Mouse (Mus musculus): Measurements from ENCODE around the gene Arvcf.

GRCm38 (mm10) chr16:18366849-18367248 lies 18.9 kb downstream of the Arvcf start:
- no peak for TF ChIP-seq CTCF (IDR thresholded peaks at IDR 0.05; ENCODE audit: extremely low read depth, insufficient read depth, insufficient read length, insufficient replicate concordance)
- no peak for TF ChIP-seq POLR2A (IDR thresholded peaks at IDR 0.05; ENCODE audit: low read depth, low read length)
